Mouse (Mus musculus): ENCODE data around the gene Birc5. TPM values are rescaled to one million over a fixed set of nuclear protein-coding genes. Genes with fewer than 3 reads are reported as not detected.
"Not testable (repeated sequence)": the region's sequence is repeated elsewhere in the genome, so short reads cannot be mapped to it uniquely, and the experiment has no call there.

Gene Birc5
- polyA plus RNA-seq, 1 experiment from 2014 or later: 306 TPM

GRCm38 (mm10) chr11:117832086-117832969, 16.7 kb upstream of the Birc5 start:
- Histone ChIP-seq H3K27ac (ENCODE audit: low read length) (peak overlapping the region; percentile 62), H3K9ac (ENCODE audit: low read depth, low read length) (peak overlapping the region; percentile 51), H3K27me3 (replicated peaks; ENCODE audit: control insufficient read depth, insufficient read depth, low read length) (no peaks in the 10 kb centered on the region), H3K4me1 (ENCODE audit: control insufficient read depth, insufficient read depth, low read length) (peaks cover 60% of the 10 kb centered on the region), H3K4me2 (ENCODE audit: low read depth, low read length) (peak overlapping the region; percentile 59), H3K36me3 (ENCODE audit: control insufficient read depth, insufficient read depth, low read length) (no peaks in the 10 kb centered on the region), H3K4me3 (ENCODE audit: low read length) (peak overlapping the region; percentile 36), H3K9me3 (ENCODE audit: control insufficient read depth, low read length) (no peaks in the 10 kb centered on the region)
- ATAC-seq: no peak
- 24% methylated on average over 28 of the region's 28 CpGs for WGBS

DNA sequence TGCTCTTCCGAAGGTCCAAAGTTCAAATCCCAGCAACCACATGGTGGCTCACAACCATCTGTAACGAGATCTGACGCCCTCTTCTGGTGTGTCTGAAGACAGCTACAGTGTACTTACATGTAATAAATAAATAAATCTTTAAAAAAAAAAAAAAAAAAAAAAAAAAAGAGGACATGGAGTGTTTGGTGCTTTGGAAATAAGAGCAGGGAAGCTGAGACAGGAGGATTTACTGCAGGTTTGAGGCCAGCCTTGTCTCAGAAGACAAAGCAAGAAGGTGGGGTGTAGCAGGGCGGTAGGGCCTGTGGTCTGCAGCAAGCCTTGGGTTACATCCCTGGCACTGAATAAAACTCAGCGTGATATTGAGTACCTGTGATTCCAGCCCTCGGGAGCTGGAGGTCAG, 15.5 kb upstream of the Birc5 start:
- WGBS: 92% methylated on average over 4 of the region's 6 CpGs
- not testable (repeated sequence) for H3K9ac ChIP-seq (ENCODE audit: low read depth, low read length); H3K4me2 ChIP-seq (ENCODE audit: low read depth, low read length); H3K9me3 ChIP-seq (ENCODE audit: control insufficient read depth, low read length); H3K27me3 ChIP-seq (replicated peaks; ENCODE audit: control insufficient read depth, insufficient read depth, low read length); H3K4me3 ChIP-seq (ENCODE audit: low read length); ATAC-seq; H3K36me3 ChIP-seq (ENCODE audit: control insufficient read depth, insufficient read depth, low read length)
- H3K4me1 ChIP-seq (ENCODE audit: control insufficient read depth, insufficient read depth, low read length): peaks cover 54% of the 10 kb centered on the region
- H3K27ac ChIP-seq (ENCODE audit: low read length): peak overlapping the region; percentile 84

- WGBS: 66% methylated on average over 8 of the region's 8 CpGs
- no peaks in the 10 kb centered on the region for H3K9me3 ChIP-seq (ENCODE audit: control insufficient read depth, low read length)
- H3K27ac ChIP-seq (ENCODE audit: low read length): peak overlapping the region; percentile 84
- no peak overlapping the region for H3K9ac ChIP-seq (ENCODE audit: low read depth, low read length)
- H3K4me2 ChIP-seq (ENCODE audit: low read depth, low read length): no peak overlapping the region
- H3K4me1 ChIP-seq (ENCODE audit: control insufficient read depth, insufficient read depth, low read length): peaks cover 48% of the 10 kb centered on the region
- H3K27me3 ChIP-seq (replicated peaks; ENCODE audit: control insufficient read depth, insufficient read depth, low read length): no peaks in the 10 kb centered on the region
- no peaks in the 10 kb centered on the region for H3K36me3 ChIP-seq (ENCODE audit: control insufficient read depth, insufficient read depth, low read length)
- no peak overlapping the region for H3K4me3 ChIP-seq (ENCODE audit: low read length)
- ATAC-seq: peak; percentile 45
Observed at GRCm38 (mm10) chr11:117834086-117834485, 15.0 kb upstream of the Birc5 start.

DNA sequence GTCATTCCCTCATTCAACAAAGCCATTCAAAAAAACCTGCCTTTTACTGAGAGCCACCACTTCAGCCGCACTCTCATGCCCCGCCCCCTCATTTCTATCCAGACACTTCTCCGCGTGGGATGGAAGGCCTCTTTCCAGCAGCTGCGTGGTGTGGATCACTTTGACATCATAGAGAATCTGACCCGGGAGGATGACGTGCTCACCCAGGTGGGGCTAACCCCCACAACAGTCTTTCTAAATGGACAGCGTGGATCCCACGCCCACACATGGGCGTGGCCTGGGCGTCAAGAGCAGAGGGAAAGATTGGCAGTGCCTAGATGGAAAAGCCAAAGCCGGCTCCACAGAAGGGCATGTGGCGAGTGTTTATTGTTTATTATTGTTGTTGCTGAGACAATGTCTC, 12.7 kb upstream of the Birc5 start:
- Histone ChIP-seq H3K4me3 (ENCODE audit: low read length) (no peak overlapping the region), H3K9me3 (ENCODE audit: control insufficient read depth, low read length) (no peaks in the 10 kb centered on the region), H3K36me3 (ENCODE audit: control insufficient read depth, insufficient read depth, low read length) (no peaks in the 10 kb centered on the region), H3K27me3 (replicated peaks; ENCODE audit: control insufficient read depth, insufficient read depth, low read length) (no peaks in the 10 kb centered on the region), H3K9ac (ENCODE audit: low read depth, low read length) (no peak overlapping the region), H3K27ac (ENCODE audit: low read length) (no peak overlapping the region), H3K4me1 (ENCODE audit: control insufficient read depth, insufficient read depth, low read length) (peaks cover 30% of the 10 kb centered on the region), H3K4me2 (ENCODE audit: low read depth, low read length) (peak overlapping the region; percentile 23)
- no peak for ATAC-seq
- WGBS: 26% methylated on average over 13 of the region's 13 CpGs

GRCm38 (mm10) chr11:117838572-117838971, 10.5 kb upstream of the Birc5 start:
- WGBS: 43% methylated on average over 2 of the region's 2 CpGs
- peak overlapping the region; percentile 80 for H3K27ac ChIP-seq (ENCODE audit: low read length)
- peak; percentile 91 for ATAC-seq

DNA sequence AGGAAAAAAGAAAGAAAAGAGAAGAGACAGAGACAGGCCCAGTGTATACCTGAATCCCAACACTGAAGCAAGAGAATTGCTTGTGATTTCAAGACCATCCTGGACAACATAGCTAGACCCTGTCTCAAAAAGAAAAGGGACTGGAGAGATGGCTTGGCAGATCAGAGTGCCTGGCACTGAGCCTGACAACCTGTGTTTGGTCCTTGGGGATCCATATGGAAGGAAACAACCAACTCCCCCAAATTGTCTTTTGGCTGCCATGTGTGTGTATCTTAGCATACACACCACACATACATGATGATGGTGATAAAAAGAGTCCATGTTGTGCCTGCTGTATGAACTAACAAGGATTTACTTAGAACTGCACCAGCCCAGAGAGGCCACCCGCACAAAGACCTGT, 10.0 kb upstream of the Birc5 start:
- no peaks in the 10 kb centered on the region for H3K27me3 ChIP-seq (replicated peaks; ENCODE audit: control insufficient read depth, insufficient read depth, low read length)
- H3K4me1 ChIP-seq (ENCODE audit: control insufficient read depth, insufficient read depth, low read length): peaks cover 19% of the 10 kb centered on the region
- no peak overlapping the region for H3K4me3 ChIP-seq (ENCODE audit: low read length)
- H3K4me2 ChIP-seq (ENCODE audit: low read depth, low read length): no peak overlapping the region
- H3K36me3 ChIP-seq (ENCODE audit: control insufficient read depth, insufficient read depth, low read length): no peaks in the 10 kb centered on the region
- H3K9me3 ChIP-seq (ENCODE audit: control insufficient read depth, low read length): no peaks in the 10 kb centered on the region
- H3K27ac ChIP-seq (ENCODE audit: low read length): peak overlapping the region; percentile 80
- WGBS: 78% methylated on average over 1 of the region's 1 CpGs
- ATAC-seq: no peak; the same call in 1 of the 2 replicates
- H3K9ac ChIP-seq (ENCODE audit: low read depth, low read length): no peak overlapping the region

More at GRCm38 (mm10) chr11:117838572-117838971, 10.5 kb upstream of the Birc5 start:
- peaks cover 22% of the 10 kb centered on the region for H3K4me1 ChIP-seq (ENCODE audit: control insufficient read depth, insufficient read depth, low read length)
- no peaks in the 10 kb centered on the region for H3K27me3 ChIP-seq (replicated peaks; ENCODE audit: control insufficient read depth, insufficient read depth, low read length)
- H3K36me3 ChIP-seq (ENCODE audit: control insufficient read depth, insufficient read depth, low read length): no peaks in the 10 kb centered on the region
- H3K4me2 ChIP-seq (ENCODE audit: low read depth, low read length): no peak overlapping the region
- no peaks in the 10 kb centered on the region for H3K9me3 ChIP-seq (ENCODE audit: control insufficient read depth, low read length)
- H3K4me3 ChIP-seq (ENCODE audit: low read length): no peak overlapping the region
- no peak overlapping the region for H3K9ac ChIP-seq (ENCODE audit: low read depth, low read length)

- H3K4me2 ChIP-seq (ENCODE audit: low read depth, low read length): no peak overlapping the region
- no peaks in the 10 kb centered on the region for H3K27me3 ChIP-seq (replicated peaks; ENCODE audit: control insufficient read depth, insufficient read depth, low read length)
- no peak for ATAC-seq
- H3K27ac ChIP-seq (ENCODE audit: low read length): no peak overlapping the region
- H3K9me3 ChIP-seq (ENCODE audit: control insufficient read depth, low read length): no peaks in the 10 kb centered on the region
- H3K4me3 ChIP-seq (ENCODE audit: low read length): no peak overlapping the region
- WGBS: 31% methylated on average over 1 of the region's 1 CpGs
- peaks cover 12% of the 10 kb centered on the region for H3K4me1 ChIP-seq (ENCODE audit: control insufficient read depth, insufficient read depth, low read length)
- H3K9ac ChIP-seq (ENCODE audit: low read depth, low read length): no peak overlapping the region
- H3K36me3 ChIP-seq (ENCODE audit: control insufficient read depth, insufficient read depth, low read length): no peaks in the 10 kb centered on the region
Observed at GRCm38 (mm10) chr11:117840910-117841309, 8.1 kb upstream of the Birc5 start.

DNA sequence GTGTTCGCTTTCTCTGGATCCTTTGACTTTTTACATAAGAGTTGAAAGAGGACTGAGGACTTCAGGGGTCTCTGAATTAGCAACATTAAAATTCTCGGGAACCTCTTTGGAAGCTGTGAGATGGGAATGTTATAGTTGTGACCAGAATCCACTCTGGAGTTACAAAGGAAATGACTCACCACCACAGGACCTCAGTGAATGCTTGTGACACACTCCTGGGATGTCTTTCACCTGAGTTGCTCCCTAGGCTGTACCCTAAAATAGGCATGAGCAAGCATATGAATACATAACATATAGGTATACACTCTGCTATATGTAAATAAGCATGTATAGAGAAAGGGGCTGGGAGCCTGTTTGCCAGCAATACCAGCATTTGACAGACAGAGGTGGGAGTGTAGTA, 5.6 kb upstream of the Birc5 start:
- Histone ChIP-seq H3K27ac (ENCODE audit: low read length) (no peak overlapping the region), H3K4me3 (ENCODE audit: low read length) (no peak overlapping the region), H3K4me2 (ENCODE audit: low read depth, low read length) (no peak overlapping the region), H3K36me3 (ENCODE audit: control insufficient read depth, insufficient read depth, low read length) (no peaks in the 10 kb centered on the region), H3K27me3 (replicated peaks; ENCODE audit: control insufficient read depth, insufficient read depth, low read length) (no peaks in the 10 kb centered on the region), H3K9ac (ENCODE audit: low read depth, low read length) (no peak overlapping the region), H3K4me1 (ENCODE audit: control insufficient read depth, insufficient read depth, low read length) (peaks cover 16% of the 10 kb centered on the region), H3K9me3 (ENCODE audit: control insufficient read depth, low read length) (no peaks in the 10 kb centered on the region)
- WGBS: 92% methylated on average over 2 of the region's 2 CpGs
- no peak for ATAC-seq

DNA sequence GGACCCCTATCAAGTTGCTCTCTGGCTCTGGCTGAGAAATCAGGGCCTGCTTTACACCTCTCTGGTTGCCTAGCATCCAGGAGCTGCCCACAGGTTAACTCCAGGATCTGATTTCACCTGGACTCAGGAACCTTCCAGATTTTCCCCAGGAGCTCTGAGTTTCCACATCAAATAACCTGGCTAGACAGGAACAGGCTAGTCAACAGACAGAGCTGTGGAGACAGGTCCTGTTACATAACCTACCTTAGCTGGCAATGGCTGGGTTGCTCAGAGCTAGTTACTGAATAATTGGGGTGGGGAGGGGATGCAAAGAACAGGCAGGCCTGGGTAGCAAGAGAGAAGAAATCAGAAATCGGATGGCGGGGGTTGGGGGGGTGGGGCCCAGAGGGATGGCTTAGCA, 4.1 kb upstream of the Birc5 start:
- Histone ChIP-seq H3K4me2 (ENCODE audit: low read depth, low read length) (no peak overlapping the region), H3K4me1 (ENCODE audit: control insufficient read depth, insufficient read depth, low read length) (peaks cover 16% of the 10 kb centered on the region), H3K4me3 (ENCODE audit: low read length) (no peak overlapping the region), H3K9me3 (ENCODE audit: control insufficient read depth, low read length) (no peaks in the 10 kb centered on the region), H3K9ac (ENCODE audit: low read depth, low read length) (0 out of 2 replicates have a peak overlapping the region, but pooled peaks have one; percentile 19), H3K27ac (ENCODE audit: low read length) (no peak overlapping the region), H3K27me3 (replicated peaks; ENCODE audit: control insufficient read depth, insufficient read depth, low read length) (no peaks in the 10 kb centered on the region), H3K36me3 (ENCODE audit: control insufficient read depth, insufficient read depth, low read length) (no peaks in the 10 kb centered on the region)
- no peak for ATAC-seq
- 58% methylated on average over 2 of the region's 2 CpGs for WGBS

Data from intestine, embryonic 16.5 days (tissue).